Mouse (Mus musculus) olfactory bulb, adult 2 months (tissue): ENCODE results near the gene Ttc19.

Experiments
- CTCF ChIP-seq: fragments of 200-500 bp; IDR thresholded peaks from 2 replicates; pipeline ENCODE4 v1.5.1; 2012; ENCODE audit warnings: low read depth, mild to moderate bottlenecking, low read length, moderate library complexity; ENCODE audit not compliant: insufficient read depth
- POLR2A ChIP-seq: fragments of 200-500 bp; IDR thresholded peaks from 2 replicates; pipeline ENCODE4 v1.6.1; 2012; ENCODE audit warnings: mild to moderate bottlenecking, low read depth, low read length, moderate library complexity; ENCODE audit not compliant: insufficient read depth

GRCm38 (mm10) chr11:62263599-62263998, 17.7 kb upstream of the Ttc19 start:
- TF ChIP-seq CTCF (no peak), POLR2A (no peak)
